Mouse (Mus musculus) intestine, embryonic 16.5 days (tissue): Measurements from ENCODE around the gene Smpd3. TPM values are rescaled to one million over a fixed set of nuclear protein-coding genes. Genes with fewer than 3 reads are reported as not detected.

Source experiments
- ATAC-seq: fragments of 200-750 bp; cut with Nextera tagmentation; 2 replicates; pipeline ENCODE4 v1.8.0; 2017; ENCODE audit warnings: moderate TSS enrichment, moderate library complexity
- H3K27ac ChIP-seq: fragments of 300-500 bp; sonication (generic); 2 replicates; pipeline ENCODE4 v1.5.1; 2014; ENCODE audit warnings: mild to moderate bottlenecking, low read length
- H3K27me3 ChIP-seq: fragments of 300-500 bp; sonication (generic); replicated peaks from 2 replicates; pipeline ENCODE4 v1.6.1; 2014; ENCODE audit warnings: low read length, control low read depth, mixed read lengths; ENCODE audit not compliant: control insufficient read depth, insufficient read depth
- H3K36me3 ChIP-seq: fragments of 300-500 bp; sonication (generic); 2 replicates; pipeline ENCODE4 v1.6.1; 2014; ENCODE audit warnings: low read length, control low read depth; ENCODE audit not compliant: control insufficient read depth, insufficient read depth
- H3K4me1 ChIP-seq: fragments of 300-500 bp; sonication (generic); 2 replicates; pipeline ENCODE4 v1.6.1; 2014; ENCODE audit warnings: low read length, control low read depth, mixed read lengths; ENCODE audit not compliant: control insufficient read depth, insufficient read depth
- H3K4me2 ChIP-seq: fragments of 300-500 bp; sonication (generic); 2 replicates; pipeline ENCODE4 v1.6.1; 2014; ENCODE audit warnings: low read depth, low read length, control low read depth
- H3K4me3 ChIP-seq: fragments of 300-500 bp; sonication (generic); 2 replicates; pipeline ENCODE4 v1.5.1; 2014; ENCODE audit warnings: mild to moderate bottlenecking, low read length
- H3K9ac ChIP-seq: fragments of 300-500 bp; sonication (generic); 2 replicates; pipeline ENCODE4 v1.6.1; 2014; ENCODE audit warnings: low read depth, low read length
- H3K9me3 ChIP-seq: fragments of 300-500 bp; sonication (generic); 2 replicates; pipeline ENCODE4 v1.6.1; 2016; ENCODE audit warnings: low read length, control low read depth; ENCODE audit not compliant: control insufficient read depth
- WGBS: fragments of 180-500 bp; shearing (Covaris S2); extraction: QIAGEN DNeasy Blood & Tissue Kit; methylation state at CpG from one replicate; pipeline ENCODE4 v1.1.7; 2014; 5-methylcytosine and 5-hydroxymethylcytosine counted together
- polyA plus RNA-seq: library from polyadenylated mRNA; unstranded; fragments of >200 nt; fragmentation: Nextera tagmentation; extraction: Ambion mirVana; gene quantifications from 2 replicates; pipeline ENCODE4 v1.2.1, GENCODE M21; 2015

The Smpd3 gene
- polyA plus RNA-seq, 1 experiment from 2014 or later: 23.3 TPM

GRCm38 (mm10) chr8:106234567-106235261 is 103.1 kb downstream of the Smpd3 start:
- Histone ChIP-seq H3K9ac (no peak overlapping the region), H3K4me1 (no peaks in the 10 kb centered on the region), H3K27ac (no peak overlapping the region), H3K4me3 (no peak overlapping the region), H3K9me3 (no peaks in the 10 kb centered on the region), H3K36me3 (no peaks in the 10 kb centered on the region; the same call in 1 of the 2 replicates), H3K27me3 (no peaks in the 10 kb centered on the region), H3K4me2 (no peak overlapping the region)
- no peak for ATAC-seq
- 82% methylated on average over 17 of the region's 17 CpGs for WGBS

- H3K9me3 ChIP-seq: no peaks in the 10 kb centered on the region
- 73% methylated on average over 3 of the region's 3 CpGs for WGBS
- H3K4me2 ChIP-seq: no peak overlapping the region
- no peak overlapping the region for H3K9ac ChIP-seq
- H3K27ac ChIP-seq: no peak overlapping the region
- H3K36me3 ChIP-seq: peaks cover 2% of the 10 kb centered on the region; the same call in 1 of the 2 replicates
- H3K4me3 ChIP-seq: no peak overlapping the region
- H3K27me3 ChIP-seq: no peaks in the 10 kb centered on the region
- no peaks in the 10 kb centered on the region for H3K4me1 ChIP-seq
- no peak for ATAC-seq
These were observed 105.0 kb downstream of the Smpd3 start for GRCm38 (mm10) chr8:106232751-106233150.

GRCm38 (mm10) chr8:106231536-106231935 is 106.3 kb downstream of the Smpd3 start:
- Histone ChIP-seq H3K36me3 (peaks cover 8% of the 10 kb centered on the region; the same call in 1 of the 2 replicates), H3K27me3 (no peaks in the 10 kb centered on the region), H3K4me3 (no peak overlapping the region), H3K9ac (no peak overlapping the region), H3K27ac (no peak overlapping the region), H3K9me3 (no peaks in the 10 kb centered on the region), H3K4me1 (no peaks in the 10 kb centered on the region), H3K4me2 (no peak overlapping the region)
- WGBS: 89% methylated on average over 7 of the region's 7 CpGs
- ATAC-seq: no peak

- H3K27me3 ChIP-seq: no peaks in the 10 kb centered on the region
- no peak overlapping the region for H3K4me2 ChIP-seq
- no peak overlapping the region for H3K4me3 ChIP-seq
- no peak overlapping the region for H3K9ac ChIP-seq
- WGBS: 40% methylated on average over 9 of the region's 9 CpGs
- H3K4me1 ChIP-seq: no peaks in the 10 kb centered on the region
- no peaks in the 10 kb centered on the region for H3K9me3 ChIP-seq
- ATAC-seq: no peak
- peaks cover 8% of the 10 kb centered on the region; the same call in 1 of the 2 replicates for H3K36me3 ChIP-seq
- no peak overlapping the region for H3K27ac ChIP-seq
These were observed 111.2 kb downstream of the Smpd3 start for GRCm38 (mm10) chr8:106226589-106226988.

- WGBS: 92% methylated on average over 3 of the region's 3 CpGs
- H3K4me3 ChIP-seq: no peak overlapping the region
- 0 out of 2 replicates have a peak, but pooled peaks cover 5% of the 10 kb centered on the region for H3K36me3 ChIP-seq
- ATAC-seq: no peak
- no peaks in the 10 kb centered on the region for H3K4me1 ChIP-seq
- no peaks in the 10 kb centered on the region for H3K9me3 ChIP-seq
- no peak overlapping the region for H3K27ac ChIP-seq
- H3K9ac ChIP-seq: no peak overlapping the region
- H3K27me3 ChIP-seq: no peaks in the 10 kb centered on the region
- no peak overlapping the region for H3K4me2 ChIP-seq
These were observed 118.2 kb downstream of the Smpd3 start for GRCm38 (mm10) chr8:106219620-106220019.

DNA sequence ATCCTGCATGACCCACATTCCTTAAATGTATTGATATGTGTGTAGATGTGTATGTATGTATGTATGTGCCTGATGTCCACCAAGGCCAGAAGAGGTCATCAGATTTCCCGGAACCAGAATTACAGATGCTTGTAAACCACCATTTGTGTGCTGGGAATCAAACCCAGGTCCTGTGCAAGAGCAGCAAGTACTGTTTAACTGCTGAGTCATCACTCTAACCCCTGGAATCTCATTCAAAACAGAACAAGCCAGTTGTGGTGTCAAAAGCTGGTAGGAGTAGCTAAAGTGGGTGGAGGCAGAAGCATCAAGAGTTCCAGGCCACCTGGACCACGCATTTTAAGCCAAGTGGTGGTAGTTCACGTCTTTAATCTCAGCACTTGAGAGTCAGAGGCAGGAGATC is 123.8 kb downstream of the Smpd3 start:
- Histone ChIP-seq H3K27me3 (no peaks in the 10 kb centered on the region), H3K4me2 (no peak overlapping the region), H3K4me1 (peaks cover 8% of the 10 kb centered on the region), H3K36me3 (peaks cover 12% of the 10 kb centered on the region; the same call in 1 of the 2 replicates), H3K4me3 (no peak overlapping the region), H3K27ac (no peak overlapping the region), H3K9me3 (no peaks in the 10 kb centered on the region), H3K9ac (no peak overlapping the region)
- ATAC-seq: no peak
- WGBS: 90% methylated on average over 3 of the region's 3 CpGs

GRCm38 (mm10) chr8:106211421-106211820 is 126.4 kb downstream of the Smpd3 start:
- H3K36me3 ChIP-seq: peaks cover 12% of the 10 kb centered on the region; the same call in 1 of the 2 replicates
- peak overlapping the region; percentile 60 for H3K4me2 ChIP-seq
- peak overlapping the region; percentile 94 for H3K4me3 ChIP-seq
- H3K9me3 ChIP-seq: no peaks in the 10 kb centered on the region
- peak overlapping the region; percentile 94 for H3K9ac ChIP-seq
- ATAC-seq: no peak
- peaks cover 8% of the 10 kb centered on the region for H3K4me1 ChIP-seq
- H3K27me3 ChIP-seq: no peaks in the 10 kb centered on the region
- H3K27ac ChIP-seq: peak overlapping the region; percentile 97
- WGBS: 4% methylated on average over 13 of the region's 13 CpGs

DNA sequence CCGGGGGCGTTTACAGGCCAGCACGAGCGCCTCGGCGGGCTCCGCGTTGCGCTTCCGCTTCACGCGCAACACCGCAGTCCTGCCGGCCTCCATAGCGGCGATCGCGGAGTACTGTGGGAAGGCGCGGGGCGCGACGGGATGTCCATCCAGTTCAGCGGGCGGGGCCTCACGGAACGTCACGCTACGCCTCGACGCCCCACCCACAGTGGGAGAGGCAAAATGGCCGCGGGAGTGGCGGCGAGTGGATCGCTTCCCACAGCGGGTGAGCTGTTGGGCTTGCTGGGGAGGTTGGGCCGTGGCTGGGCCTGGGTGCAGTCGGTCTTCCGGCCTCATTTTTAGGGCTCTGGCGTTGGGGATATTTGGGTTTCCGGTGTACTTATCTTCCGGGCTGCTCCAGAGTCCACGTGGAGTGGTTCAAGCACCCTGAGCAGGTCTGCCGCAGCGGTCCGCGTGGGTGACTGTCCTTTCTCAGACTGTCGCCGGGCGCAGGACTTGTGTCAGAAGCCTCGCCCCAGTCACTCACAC is 126.9 kb downstream of the Smpd3 start, which contains the start of the genes Slc7a6os and Prmt7:
Gene Slc7a6os (minus strand): TSS at position 115 of the 525 bp plus-strand sequence.
Gene Prmt7 (plus strand): TSS at position 116 of the 525 bp plus-strand sequence.
- H3K9ac ChIP-seq: peak within 1 kb of the TSS; percentile 94
- H3K27me3 ChIP-seq: no peaks in the 10 kb centered on the region
- H3K36me3 ChIP-seq: peaks cover 12% of the 10 kb centered on the region; the same call in 1 of the 2 replicates
- peak within 1 kb of the TSS; percentile 94 for H3K4me3 ChIP-seq
- peak within 1 kb of the TSS; percentile 97 for H3K27ac ChIP-seq
- peaks cover 8% of the 10 kb centered on the region for H3K4me1 ChIP-seq
- under 1% methylated on average over 52 of the region's 52 CpGs for WGBS
- no peaks in the 10 kb centered on the region for H3K9me3 ChIP-seq
- peak; percentile 99 for ATAC-seq
- peak within 1 kb of the TSS; percentile 68 for H3K4me2 ChIP-seq

GRCm38 (mm10) chr8:106210035-106210731 is 127.6 kb downstream of the Smpd3 start:
- peak; percentile 81 for ATAC-seq
- no peaks in the 10 kb centered on the region for H3K9me3 ChIP-seq
- peak overlapping the region; percentile 68 for H3K4me2 ChIP-seq
- H3K4me3 ChIP-seq: peak overlapping the region; percentile 94
- under 1% methylated on average over 35 of the region's 35 CpGs for WGBS
- peaks cover 8% of the 10 kb centered on the region for H3K4me1 ChIP-seq
- H3K36me3 ChIP-seq: peaks cover 15% of the 10 kb centered on the region
- no peaks in the 10 kb centered on the region for H3K27me3 ChIP-seq
- peak overlapping the region; percentile 94 for H3K9ac ChIP-seq
- H3K27ac ChIP-seq: peak overlapping the region; percentile 97
